Mouse (Mus musculus) small intestine, adult 2 months (tissue): Measurements from ENCODE around the gene Mmp8.

Source experiments
- CTCF ChIP-seq: fragments of 200-500 bp; IDR thresholded peaks from 2 replicates; pipeline ENCODE4 v1.5.1; 2012; ENCODE audit warnings: low read depth, mild to moderate bottlenecking, control low read depth, inconsistent platforms, low read length, moderate library complexity, mixed read lengths; ENCODE audit not compliant: insufficient replicate concordance, insufficient read length; ENCODE audit errors: extremely low read depth
- POLR2A ChIP-seq: fragments of 200-500 bp; IDR thresholded peaks from 2 replicates; pipeline ENCODE4 v1.6.1; 2012; ENCODE audit warnings: low read depth, mild to moderate bottlenecking, control low read depth, inconsistent platforms, low read length, moderate library complexity

DNA sequence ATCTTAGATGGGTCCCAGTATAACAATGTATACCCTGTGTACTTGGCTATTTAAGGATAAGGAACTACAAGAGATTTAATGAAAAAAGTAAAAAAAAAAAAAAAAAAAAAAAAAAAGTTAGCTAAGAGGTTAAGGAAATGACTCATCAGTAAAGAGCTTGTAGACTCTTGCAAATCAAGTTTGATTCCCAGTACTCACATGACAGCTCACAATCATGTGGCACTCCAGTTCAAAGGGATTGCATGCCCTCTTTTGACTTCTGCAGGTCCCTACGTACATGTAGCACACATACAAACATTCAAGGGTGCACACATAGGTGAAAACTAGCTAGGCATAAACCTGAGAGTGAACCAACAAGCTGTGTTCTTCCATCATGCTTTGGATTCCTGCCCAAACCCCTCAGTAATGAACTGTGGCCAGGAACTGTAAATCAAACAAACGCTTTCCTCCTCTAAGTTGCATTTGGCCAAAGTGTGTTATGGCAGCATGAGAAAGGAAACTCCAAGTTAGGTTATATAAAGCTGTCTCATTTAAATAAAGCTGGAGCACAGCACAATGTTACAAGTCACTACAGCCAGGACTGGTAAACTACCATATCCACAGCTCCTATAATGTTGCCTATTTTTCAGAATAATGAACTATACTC, 14.5 kb downstream of the Mmp8 start:
- TF ChIP-seq POLR2A (no peak), CTCF (no peak)
